Mouse (Mus musculus) cortical plate, adult 2 months (tissue): ENCODE data around the gene Rhod.

ENCODE experiments used
- CTCF ChIP-seq: fragments of 200-500 bp; IDR thresholded peaks from 2 replicates; pipeline ENCODE4 v1.5.1; 2011; ENCODE audit warnings: mild to moderate bottlenecking, control low read depth, low read length; ENCODE audit not compliant: insufficient read depth; ENCODE audit errors: extremely low read depth
- POLR2A ChIP-seq: fragments of 200-500 bp; IDR thresholded peaks from 2 replicates; pipeline ENCODE4 v1.6.1; 2011; ENCODE audit warnings: mild to moderate bottlenecking, low read length, control low read depth; ENCODE audit not compliant: insufficient read depth; ENCODE audit errors: extremely low read depth

DNA sequence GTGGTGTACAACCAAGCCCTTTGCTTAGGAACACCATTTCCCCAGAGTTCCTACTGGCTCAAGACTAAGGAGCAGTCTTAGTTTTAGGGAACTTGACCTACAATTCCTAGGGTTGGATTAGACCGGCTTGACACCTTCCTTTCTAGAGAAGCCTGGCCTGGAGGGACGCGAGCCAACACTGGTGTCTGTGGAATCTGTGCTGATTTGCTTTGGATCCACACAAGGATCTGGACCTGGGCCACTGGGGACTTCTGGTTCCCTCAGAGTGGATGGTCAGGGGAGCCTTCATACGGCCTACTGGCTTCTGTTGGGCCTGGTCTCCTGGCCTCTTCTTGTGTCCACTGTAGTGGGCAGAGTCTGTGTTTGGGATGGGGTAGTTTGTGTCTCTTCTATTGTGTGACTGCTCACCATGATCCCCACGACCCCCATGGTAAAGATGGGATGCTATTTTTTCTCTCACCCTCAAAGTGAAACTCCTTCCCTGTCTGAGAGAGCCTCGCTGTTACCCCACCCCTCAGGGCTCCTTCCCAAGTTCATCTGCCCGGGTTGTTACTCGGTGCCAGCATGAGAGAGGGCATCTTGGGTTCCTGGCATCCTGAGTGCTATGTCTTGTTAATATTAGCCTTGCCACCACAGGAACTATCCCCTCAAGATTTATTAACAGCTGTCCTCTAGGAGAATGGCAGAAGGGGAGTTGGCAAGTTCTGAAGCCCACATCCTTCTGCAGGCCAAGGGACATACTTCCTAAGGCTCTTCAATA, 7.6 kb upstream of the Rhod start:
- TF ChIP-seq POLR2A (no peak), CTCF (no peak)
